Mouse (Mus musculus) liver, embryonic 14.5 days (tissue): Measurements from ENCODE around the gene Vps54. TPM values are rescaled to one million over a fixed set of nuclear protein-coding genes. Genes with fewer than 3 reads are reported as not detected.
A peak's percentile ranks its signal among the peaks of the same experiment; 100 is the strongest.

Source experiments
- ATAC-seq: fragments of 200-750 bp; cut with Nextera tagmentation; 2 replicates; pipeline ENCODE4 v1.8.0; 2017; ENCODE audit warnings: moderate number of reproducible peaks, mild to moderate bottlenecking, moderate library complexity; ENCODE audit not compliant: insufficient read depth
- DNase-seq, 3 experiments: peaks; one replicate each; pipeline ENCODE4 v3.0.0-alpha.2; 2012 to 2013; ENCODE audit warnings: low read depth in 3 of 3, low spot score in 3 of 3
- H3K27ac ChIP-seq: fragments of 300-500 bp; sonication (generic); 2 replicates; pipeline ENCODE4 v1.5.1; 2014; ENCODE audit warnings: moderate library complexity, mild to moderate bottlenecking, control low read depth, inconsistent platforms
- H3K27me3 ChIP-seq: fragments of 300-500 bp; sonication (generic); 2 replicates; pipeline ENCODE4 v1.6.1; 2014; ENCODE audit warnings: mild to moderate bottlenecking, low read length, moderate library complexity; ENCODE audit not compliant: control insufficient read depth, insufficient read depth
- H3K36me3 ChIP-seq: fragments of 300-500 bp; sonication (generic); replicated peaks from 2 replicates; pipeline ENCODE4 v1.6.1; 2014; ENCODE audit warnings: low read depth; ENCODE audit not compliant: control insufficient read depth, insufficient read depth
- H3K4me1 ChIP-seq, 2 experiments: fragments of 200-500 bp in 1 of 2; fragments of 300-500 bp in 1 of 2; sonication (generic) in 1 of 2; replicated peaks; 2 replicates each; pipeline ENCODE4 v1.6.1; 2012 to 2014; ENCODE audit warnings: antibody characterized with exemption in 1 of 2, inconsistent platforms in 1 of 2, low read length in 1 of 2; ENCODE audit not compliant: control insufficient read depth in 2 of 2, insufficient read depth in 2 of 2
- H3K4me2 ChIP-seq: fragments of 300-500 bp; sonication (generic); 2 replicates; pipeline ENCODE4 v1.6.1; 2014; ENCODE audit warnings: low read depth, mild to moderate bottlenecking, control low read depth, moderate library complexity
- H3K4me3 ChIP-seq, 2 experiments: fragments of 200-500 bp in 1 of 2; fragments of 300-500 bp in 1 of 2; sonication (generic) in 1 of 2; 2 replicates each; pipeline ENCODE4 v1.5.1; 2012 to 2014; ENCODE audit warnings: low read depth in 2 of 2, low read length in 2 of 2, mild to moderate bottlenecking in 2 of 2, control low read depth in 1 of 2, inconsistent platforms in 1 of 2, moderate library complexity in 1 of 2; ENCODE audit not compliant: insufficient read depth in 1 of 2
- H3K9ac ChIP-seq: fragments of 300-500 bp; sonication (generic); replicated peaks from 2 replicates; pipeline ENCODE4 v1.6.1; 2014; ENCODE audit warnings: mild to moderate bottlenecking, control low read depth, moderate library complexity
- H3K9me3 ChIP-seq: fragments of 300-500 bp; sonication (generic); 2 replicates; pipeline ENCODE4 v1.6.1; 2016; ENCODE audit warnings: low read length, mixed read lengths; ENCODE audit not compliant: control insufficient read depth
- CTCF ChIP-seq: IDR thresholded peaks from 2 replicates; pipeline ENCODE4 v1.5.1; 2016; ENCODE audit warnings: antibody characterized with exemption, low read depth, control low read depth
- EP300 ChIP-seq: IDR thresholded peaks from 2 replicates; pipeline ENCODE4 v1.6.1; 2016; ENCODE audit warnings: antibody characterized with exemption, low read depth
- WGBS: fragments of 180-500 bp; shearing (Covaris S2); extraction: QIAGEN DNeasy Blood & Tissue Kit; methylation state at CpG from one replicate; pipeline ENCODE4 v1.1.7; 2014; ENCODE audit not compliant: insufficient replicate concordance; 5-methylcytosine and 5-hydroxymethylcytosine counted together
- polyA plus RNA-seq, 2 experiments: library from polyadenylated mRNA; depleted of rRNA in 1 of 2; stranded (reverse) in 1 of 2; unstranded in 1 of 2; fragments of >200 nt; fragmentation: Nextera tagmentation in 1 of 2; extraction: Ambion mirVana in 1 of 2; gene quantifications; 2 replicates each; pipeline versions ENCODE4 v1.2.1 to v1.2.3; 2012 to 2014

The Vps54 gene
- polyA plus RNA-seq, 2 experiments = 4.4 to 7.6 TPM

DNA sequence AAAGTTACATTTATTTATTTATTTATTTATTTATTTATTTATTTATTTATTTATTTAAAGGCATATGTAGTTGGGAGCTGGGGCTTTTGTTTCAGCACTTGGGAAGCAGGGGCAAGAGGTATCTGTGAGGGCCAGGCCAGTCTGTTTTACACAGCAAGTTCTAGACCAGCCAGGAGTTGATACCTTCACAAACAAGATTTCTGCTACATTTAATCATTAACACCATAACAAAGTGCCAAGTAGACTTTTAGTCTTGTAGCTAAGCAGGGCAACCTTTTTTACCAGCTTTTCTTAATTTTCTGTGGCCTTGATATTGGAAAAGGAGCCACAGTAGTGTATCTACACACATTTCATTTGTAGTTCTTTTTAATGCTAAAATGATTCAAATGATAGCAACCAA lies 3.7 kb upstream of the Vps54 start:
- Histone ChIP-seq H3K9ac (no peak overlapping the region), H3K4me1 (peaks cover 0 to 4% of the 10 kb centered on the region in 2 experiments; a peak in 1 of 4 replicates), H3K36me3 (no peaks in the 10 kb centered on the region), H3K9me3 (no peaks in the 10 kb centered on the region), H3K4me2 (no peak overlapping the region), H3K27me3 (no peaks in the 10 kb centered on the region), H3K27ac (no peak overlapping the region), H3K4me3 (no peak overlapping the region)
- TF ChIP-seq EP300 = no peak
- TF ChIP-seq CTCF = no peak
- DNase-seq (no peak), ATAC-seq (no peak)

DNA sequence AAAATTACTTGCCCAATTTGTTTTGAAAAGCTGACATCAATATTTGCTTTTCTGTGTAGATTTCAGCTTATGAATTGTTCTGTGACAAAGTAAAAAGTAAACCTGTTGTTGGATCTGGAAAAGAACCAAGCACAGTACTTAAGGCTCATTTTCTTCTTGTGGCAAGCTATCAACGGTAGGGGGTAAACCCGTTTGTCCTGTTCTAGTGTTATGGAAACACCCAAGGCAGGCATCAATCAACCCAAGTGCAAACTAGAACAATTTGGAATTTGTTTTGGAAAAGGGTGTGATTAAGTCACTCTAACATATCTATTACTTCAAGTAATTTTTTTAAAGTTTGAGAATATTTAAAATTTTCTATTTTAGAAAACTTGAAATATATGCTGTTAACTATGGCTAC lies 3.3 kb upstream of the Vps54 start:
- Histone ChIP-seq H3K9me3 (no peaks in the 10 kb centered on the region), H3K4me3 (no peak overlapping the region), H3K36me3 (no peaks in the 10 kb centered on the region), H3K4me1 (peaks cover 0 to 4% of the 10 kb centered on the region in 2 experiments; a peak in 1 of 4 replicates), H3K27ac (no peak overlapping the region), H3K27me3 (no peaks in the 10 kb centered on the region), H3K9ac (no peak overlapping the region), H3K4me2 (no peak overlapping the region)
- DNase-seq (no peak), ATAC-seq (no peak)
- no peak for TF ChIP-seq CTCF
- no peak for TF ChIP-seq EP300
- WGBS = 60% methylated on average over 2 of the region's 2 CpGs

DNA sequence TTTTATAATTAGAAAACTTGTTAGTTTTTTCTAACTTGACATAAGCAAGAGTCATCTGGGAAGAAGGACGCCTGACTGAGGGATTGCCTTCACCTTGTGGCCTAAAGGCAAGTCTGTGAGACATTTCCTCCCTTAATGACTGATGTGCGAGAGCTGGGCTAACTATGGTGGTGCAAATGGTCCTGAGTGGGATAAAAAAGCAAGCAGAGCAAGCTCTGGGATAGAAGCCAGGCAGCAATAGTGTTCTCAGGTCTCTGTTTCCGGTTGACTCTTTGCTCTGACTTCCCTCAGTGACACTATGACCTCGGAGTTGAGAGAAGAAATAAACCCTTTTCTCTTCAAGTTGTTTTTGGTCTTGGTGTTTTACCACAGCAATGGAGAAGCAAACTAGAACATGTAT lies 2.1 kb upstream of the Vps54 start:
- H3K4me3 ChIP-seq = no peak overlapping the region
- no peak overlapping the region for H3K4me2 ChIP-seq
- H3K36me3 ChIP-seq = no peaks in the 10 kb centered on the region
- no peak for TF ChIP-seq EP300
- no peak for TF ChIP-seq CTCF
- H3K27ac ChIP-seq = no peak overlapping the region
- 67% methylated on average over 4 of the region's 4 CpGs for WGBS
- no peaks in the 10 kb centered on the region for H3K27me3 ChIP-seq
- no peak overlapping the region for H3K9ac ChIP-seq
- peaks cover 4 to 7% of the 10 kb centered on the region in 2 experiments; a peak in 3 of 4 replicates for H3K4me1 ChIP-seq
- no peak for ATAC-seq
- no peaks in the 10 kb centered on the region for H3K9me3 ChIP-seq
- no peak for DNase-seq

DNA sequence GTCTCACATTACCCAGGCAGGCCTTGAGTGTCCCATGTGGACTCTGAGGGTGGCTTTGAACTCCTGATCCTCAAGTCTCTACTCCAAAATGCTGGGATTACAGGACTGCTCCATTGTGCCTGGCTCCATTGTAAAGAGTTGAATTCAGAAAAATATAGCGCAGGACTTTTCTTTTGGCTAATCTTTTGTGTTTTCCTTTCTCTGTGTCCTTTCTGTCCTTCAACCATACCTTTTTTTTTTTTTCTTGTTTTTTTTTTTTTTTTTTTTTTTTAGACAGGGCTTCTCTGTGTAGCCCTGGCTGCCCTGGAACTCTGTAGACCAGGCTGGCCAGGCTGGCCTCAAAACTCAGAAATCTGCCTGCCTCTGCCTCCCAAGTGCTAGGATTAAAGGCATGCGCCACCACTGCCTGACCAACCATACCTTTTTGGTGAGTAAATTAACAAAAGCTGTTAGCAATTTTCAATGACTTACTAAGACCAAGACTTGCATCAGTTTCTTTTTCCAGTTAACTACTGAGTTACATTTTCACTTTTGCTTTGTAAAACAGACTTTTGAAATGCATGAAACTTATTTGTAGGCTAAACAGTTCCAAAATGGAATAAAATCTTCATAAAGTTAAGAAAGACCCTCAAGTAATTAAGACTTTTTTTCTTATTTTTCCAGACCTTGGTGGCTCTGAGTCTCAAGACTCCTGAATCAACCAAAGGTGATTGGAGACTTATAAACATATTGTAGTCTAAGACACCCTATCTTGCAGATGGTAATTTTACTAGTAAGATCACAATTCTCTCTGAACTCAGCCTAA lies 1.4 kb upstream of the Vps54 start:
- WGBS = 88% methylated on average over 2 of the region's 2 CpGs
- Histone ChIP-seq H3K27me3 (no peaks in the 10 kb centered on the region), H3K4me3 (peak overlapping the region in 1 of 2 experiments; percentile 70; a peak in 2 of 4 replicates), H3K4me2 (peak overlapping the region; percentile 77), H3K36me3 (no peaks in the 10 kb centered on the region), H3K27ac (no peak overlapping the region), H3K9me3 (no peaks in the 10 kb centered on the region), H3K9ac (peak overlapping the region; percentile 95; the same call in 1 of the 2 replicates), H3K4me1 (peaks cover 4 to 7% of the 10 kb centered on the region in 2 experiments; a peak in 3 of 4 replicates)
- TF ChIP-seq EP300 (no peak), CTCF (no peak)
- DNase-seq (no peak), ATAC-seq (no peak)

DNA sequence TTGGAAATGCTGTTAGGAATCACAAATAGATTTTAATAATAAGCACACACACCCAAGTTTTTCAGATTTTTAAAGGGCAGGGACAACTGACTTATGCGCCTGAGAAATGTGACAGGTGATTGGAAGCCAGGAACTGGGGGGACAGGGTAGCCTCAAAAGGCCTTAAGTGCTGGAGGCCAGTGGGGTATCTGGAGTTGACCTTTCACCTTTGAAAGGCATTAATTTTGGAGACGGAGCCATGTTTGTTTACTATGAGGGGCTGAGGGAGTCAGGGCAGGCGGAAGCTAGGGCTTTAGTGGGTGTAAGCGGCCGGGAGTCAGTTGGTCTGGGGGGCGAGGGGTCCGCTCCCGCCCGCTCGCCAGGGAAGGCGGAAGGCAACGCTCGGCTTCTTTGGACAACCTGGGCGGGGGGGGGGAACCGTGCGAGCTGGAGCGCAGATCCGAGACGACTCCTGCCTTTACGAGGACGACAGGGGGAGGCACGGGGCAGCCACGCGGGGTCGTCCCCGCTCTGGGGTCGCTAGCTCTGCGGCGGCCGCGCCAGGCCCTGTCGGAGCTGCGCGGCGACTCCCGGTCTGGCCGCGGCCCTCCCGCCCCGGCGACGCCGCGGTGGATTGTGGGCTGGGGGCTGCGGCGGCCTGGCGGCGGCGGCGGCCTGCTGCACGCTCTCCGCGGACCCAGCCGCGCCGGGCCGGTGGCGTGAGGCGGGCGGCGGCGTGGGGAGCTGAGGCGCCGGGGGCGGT lies 631 bp upstream of the Vps54 start:
- peak overlapping the region; percentile 66 for H3K27ac ChIP-seq
- peak overlapping the region; percentile 70 to 84 for H3K4me3 ChIP-seq
- H3K4me2 ChIP-seq = peak overlapping the region; percentile 77
- no peaks in the 10 kb centered on the region for H3K9me3 ChIP-seq
- 1% methylated on average over 65 of the region's 65 CpGs for WGBS
- no peaks in the 10 kb centered on the region for H3K27me3 ChIP-seq
- no peak for TF ChIP-seq CTCF
- no peak for TF ChIP-seq EP300
- H3K9ac ChIP-seq = peak overlapping the region; percentile 95
- peaks cover 4 to 7% of the 10 kb centered on the region in 2 experiments; a peak in 3 of 4 replicates for H3K4me1 ChIP-seq
- no peaks in the 10 kb centered on the region for H3K36me3 ChIP-seq
- ATAC-seq = peak; percentile 75
- DNase-seq = peak in 1 of 3 experiments; percentile 26
